ENCODE assay signal across 8 mouse cellular contexts in genomic region chr4:123460595-123461272, GRCm38 (mm10).
DNase-seq lines count a peak whose midpoint lies in the region; ATAC-seq and TF ChIP-seq lines count a peak whose summit lies in the region.
"Had no signal": no experiment of that assay in that cellular context is flagged by ENCODE, and none has a peak within 500 bp of the region (broad histone marks: within the 10 kb centered on the region; RNA-seq: fewer than 3 reads in every experiment).

No protein-coding gene starts in this region.

- peak; percentile 38 for DNase-seq in kidney, postnatal 0 days (ENCODE audit: low spot score)
- peak; percentile 28 for DNase-seq in ES-CJ7 (ENCODE audit: low read depth, low spot score)
- peak; percentile 3 for DNase-seq in c-Kit-positive CD71-negative TER-119-negative erythroid progenitor cells, embryonic 14.5 days (ENCODE audit: low read depth)
- DNase-seq in liver, embryonic 14.5 days (ENCODE audit: low read depth in 3 of 3, low spot score in 3 of 3): no peak
- DNase-seq in urinary bladder, adult 2 months (ENCODE audit: low spot score): no peak
- DNase-seq in urinary bladder, postnatal 4 days (ENCODE audit: low spot score in 2 of 2): no peak

- H3K4me1 ChIP-seq in kidney, postnatal 0 days (replicated peaks; ENCODE audit: insufficient read depth, low read length): no peaks in the 10 kb centered on the region
- H3K4me1 ChIP-seq in kidney, embryonic 14.5 days (ENCODE audit: control insufficient read depth, insufficient read depth, low read length): no peaks in the 10 kb centered on the region
- H3K4me1 ChIP-seq in liver, embryonic 14.5 days (replicated peaks; ENCODE audit: control insufficient read depth in 2 of 2, insufficient read depth in 2 of 2, low read length in 1 of 2): no peaks in the 10 kb centered on the region
- H3K4me1 ChIP-seq: stomach, embryonic 15.5 days had no signal

- TF ChIP-seq EP300 in liver, embryonic 14.5 days (IDR thresholded peaks at IDR 0.05; ENCODE audit: low read depth): no peak

- H3K27me3 ChIP-seq in kidney, postnatal 0 days (ENCODE audit: insufficient read depth, low read length): no peaks in the 10 kb centered on the region
- no peaks in the 10 kb centered on the region for H3K27me3 ChIP-seq in kidney, embryonic 14.5 days (ENCODE audit: control insufficient read depth, insufficient read depth, low read length)
- no peaks in the 10 kb centered on the region for H3K27me3 ChIP-seq in liver, embryonic 14.5 days (ENCODE audit: control insufficient read depth, insufficient read depth, low read length)
- H3K27me3 ChIP-seq: stomach, embryonic 15.5 days had no signal

- no peak overlapping the region for H3K9ac ChIP-seq in kidney, postnatal 0 days (ENCODE audit: low read depth, low read length)
- H3K9ac ChIP-seq in kidney, embryonic 14.5 days (ENCODE audit: low read depth, low read length): no peak overlapping the region
- no peak overlapping the region for H3K9ac ChIP-seq in liver, embryonic 14.5 days (replicated peaks)
- H3K9ac ChIP-seq: stomach, embryonic 15.5 days had no signal

- H3K9me3 ChIP-seq in kidney, postnatal 0 days (replicated peaks; ENCODE audit: low read length): no peaks in the 10 kb centered on the region
- H3K9me3 ChIP-seq in kidney, embryonic 14.5 days (ENCODE audit: control insufficient read depth, low read length): no peaks in the 10 kb centered on the region
- no peaks in the 10 kb centered on the region for H3K9me3 ChIP-seq in liver, embryonic 14.5 days (ENCODE audit: control insufficient read depth, low read length)
- H3K9me3 ChIP-seq: stomach, embryonic 15.5 days had no signal

- no peak overlapping the region for H3K4me3 ChIP-seq in kidney, postnatal 0 days (replicated peaks; ENCODE audit: low read depth, low read length)
- H3K4me3 ChIP-seq in kidney, embryonic 14.5 days (ENCODE audit: low read length): no peak overlapping the region
- no peak overlapping the region for H3K4me3 ChIP-seq in liver, embryonic 14.5 days (ENCODE audit: insufficient read depth in 1 of 2, low read depth in 2 of 2, low read length in 2 of 2)
- H3K4me3 ChIP-seq: stomach, embryonic 15.5 days had no signal

- H3K4me2 ChIP-seq in kidney, postnatal 0 days (ENCODE audit: low read length): no peak overlapping the region
- no peak overlapping the region for H3K4me2 ChIP-seq in kidney, embryonic 14.5 days (replicated peaks; ENCODE audit: low read depth, low read length)
- H3K4me2 ChIP-seq in liver, embryonic 14.5 days (ENCODE audit: low read depth): no peak overlapping the region
- H3K4me2 ChIP-seq: stomach, embryonic 15.5 days had no signal

- peaks cover 56% of the 10 kb centered on the region for H3K36me3 ChIP-seq in kidney, postnatal 0 days (ENCODE audit: insufficient read depth, low read length)
- peaks cover 81% of the 10 kb centered on the region for H3K36me3 ChIP-seq in kidney, embryonic 14.5 days (ENCODE audit: control insufficient read depth, insufficient read depth, low read length)
- peaks cover 14% of the 10 kb centered on the region for H3K36me3 ChIP-seq in liver, embryonic 14.5 days (replicated peaks; ENCODE audit: control insufficient read depth, insufficient read depth, low read depth)

- WGBS in kidney, postnatal 0 days: 78% methylated on average over 8 of the region's 8 CpGs
- WGBS in kidney, embryonic 14.5 days: 78% methylated on average over 8 of the region's 8 CpGs
- 57% methylated on average over 8 of the region's 8 CpGs for WGBS in liver, embryonic 14.5 days (ENCODE audit: insufficient replicate concordance)

- ATAC-seq in kidney, postnatal 0 days (replicated peaks; ENCODE audit: low FRiP score, low read depth): no peak
- ATAC-seq in kidney, embryonic 14.5 days (ENCODE audit: low FRiP score, low TSS enrichment): no peak
- ATAC-seq in liver, embryonic 14.5 days (ENCODE audit: insufficient read depth): 0 out of 2 replicates have a peak, but pooled peaks have one; percentile 28

- no peak overlapping the region for H3K27ac ChIP-seq in kidney, postnatal 0 days
- no peak overlapping the region for H3K27ac ChIP-seq in kidney, embryonic 14.5 days (ENCODE audit: low read depth, low read length)
- H3K27ac ChIP-seq in liver, embryonic 14.5 days: no peak overlapping the region
- H3K27ac ChIP-seq: stomach, embryonic 15.5 days had no signal

- peak; percentile 59 for TF ChIP-seq CTCF in kidney, postnatal 0 days (IDR thresholded peaks at IDR 0.05; ENCODE audit: low read depth)
- TF ChIP-seq CTCF in liver, embryonic 14.5 days (IDR thresholded peaks at IDR 0.05; ENCODE audit: low read depth): peak; percentile 45

Comparison
In these comparisons a context has a peak if more than half of its experiments do, and no peak if none do; other contexts are left out.
1. DNase-seq: peak in kidney, postnatal 0 days (single experiment), ES-CJ7 (single experiment) and c-Kit-positive CD71-negative TER-119-negative erythroid progenitor cells, embryonic 14.5 days (single experiment); none in liver, embryonic 14.5 days (0 of 3), urinary bladder, adult 2 months (single experiment) and urinary bladder, postnatal 4 days (0 of 2).